Mouse (Mus musculus) stomach, postnatal 0 days (tissue): ENCODE results near the gene Islr.

Experiments
- CTCF ChIP-seq: IDR thresholded peaks from 2 replicates; pipeline ENCODE4 v1.5.1; 2016; ENCODE audit warnings: antibody characterized with exemption, low read depth, mild to moderate bottlenecking, moderate library complexity
- EP300 ChIP-seq: optimal IDR thresholded peaks from 2 replicates; pipeline ENCODE3; 2016; ENCODE audit warnings: antibody characterized with exemption

DNA sequence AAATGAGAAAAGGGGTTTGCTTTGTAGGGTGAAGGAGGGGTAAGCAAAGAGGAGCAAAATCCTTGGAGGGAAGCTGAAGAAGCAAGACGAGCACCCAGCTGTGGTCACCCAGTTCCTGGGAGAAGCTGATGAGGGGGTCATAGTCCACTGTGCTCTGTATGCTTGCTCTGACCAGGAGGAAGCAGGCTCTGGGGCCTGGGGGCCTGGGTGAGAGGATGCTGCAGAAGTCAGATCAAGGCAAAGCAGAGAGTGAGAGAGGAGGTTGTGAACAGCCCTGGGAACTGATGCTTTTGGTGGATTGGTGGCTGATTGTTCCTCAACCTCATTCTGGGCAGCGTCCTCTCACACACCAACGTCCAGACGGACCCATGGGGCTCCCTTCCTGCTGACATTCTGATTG is 26.9 kb downstream of the Islr start:
- TF ChIP-seq CTCF = no peak
- no peak for TF ChIP-seq EP300
